Mouse (Mus musculus): ENCODE measurements around the gene Kcnn1.

DNA sequence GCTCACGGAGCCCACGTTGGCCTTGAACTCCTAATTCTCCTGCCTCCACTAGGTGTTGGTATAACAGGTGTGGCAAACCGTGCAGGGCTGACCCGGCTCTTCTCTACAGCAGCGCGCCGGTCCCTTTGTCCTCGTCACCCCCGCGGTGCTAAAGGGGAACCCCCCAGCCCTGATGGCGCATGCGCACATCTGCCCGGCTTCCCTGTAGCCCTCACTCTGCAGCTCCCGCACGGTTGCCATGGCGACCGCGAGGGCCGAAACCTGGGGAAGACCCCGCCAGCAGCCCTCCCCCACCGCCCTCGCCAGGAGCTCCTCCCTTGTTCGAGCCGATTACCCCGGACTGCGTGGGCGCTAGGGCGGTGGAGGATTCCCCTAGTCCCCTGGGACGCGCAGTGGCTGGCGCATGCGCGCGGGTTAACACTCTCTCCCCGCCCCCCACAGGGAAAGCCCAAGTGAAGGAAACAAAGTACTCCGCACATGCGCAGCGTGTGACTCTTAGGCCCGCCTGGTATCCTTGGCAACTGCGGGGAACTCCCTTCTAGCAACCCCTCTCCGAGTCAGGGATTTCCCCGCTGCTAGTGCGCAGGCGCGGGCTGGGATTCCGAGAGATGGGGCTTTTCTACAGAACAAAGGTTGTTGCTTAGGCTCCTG is 2.4 kb upstream of the Kcnn1 start:
- TF ChIP-seq CTCF (IDR thresholded peaks at IDR 0.05; ENCODE audit: low read depth, low read length) (no peak), POLR2A (IDR thresholded peaks at IDR 0.05; ENCODE audit: insufficient read depth, low read length) (no peak)
